Mouse (Mus musculus) CD4-positive, CD25-positive, alpha-beta regulatory T cell, adult 4 months (primary cell): Measurements from ENCODE around the gene Cd59a. TPM values are rescaled to one million over a fixed set of nuclear protein-coding genes. Genes with fewer than 3 reads are reported as not detected.

ENCODE experiments used
- ATAC-seq: one replicate; pipeline ENCODE4 v1.8.0; 2017
- polyA plus RNA-seq, 2 experiments: library from polyadenylated mRNA; unstranded; fragments of 100-300 nt; shearing (Covaris generic); gene quantifications; one replicate each; pipeline ENCODE4 v1.2.1; 2017

Cd59a gene
- polyA plus RNA-seq, 2 experiments from 2014 or later: 0.52 TPM; not detected in 1

DNA sequence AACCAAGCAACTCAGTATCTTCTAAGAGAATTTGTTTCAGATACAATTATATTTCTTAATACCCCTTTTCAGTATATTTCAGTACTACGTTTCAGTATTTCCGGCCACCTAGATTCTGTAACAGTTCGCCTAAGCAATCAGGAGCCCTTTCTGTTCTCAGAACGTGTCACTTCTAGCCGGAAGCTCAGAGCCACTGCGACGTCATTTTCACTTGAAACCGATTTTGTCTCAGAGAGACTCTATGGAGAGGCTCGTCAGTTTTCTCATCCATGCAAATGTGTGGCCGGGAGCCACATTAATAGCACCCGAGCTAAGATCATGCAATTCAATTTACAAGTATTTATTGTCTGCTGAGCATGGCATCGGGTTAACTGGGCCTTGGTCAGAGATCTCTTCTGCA, 48.4 kb downstream of the Cd59a start:
- no peak for ATAC-seq

DNA sequence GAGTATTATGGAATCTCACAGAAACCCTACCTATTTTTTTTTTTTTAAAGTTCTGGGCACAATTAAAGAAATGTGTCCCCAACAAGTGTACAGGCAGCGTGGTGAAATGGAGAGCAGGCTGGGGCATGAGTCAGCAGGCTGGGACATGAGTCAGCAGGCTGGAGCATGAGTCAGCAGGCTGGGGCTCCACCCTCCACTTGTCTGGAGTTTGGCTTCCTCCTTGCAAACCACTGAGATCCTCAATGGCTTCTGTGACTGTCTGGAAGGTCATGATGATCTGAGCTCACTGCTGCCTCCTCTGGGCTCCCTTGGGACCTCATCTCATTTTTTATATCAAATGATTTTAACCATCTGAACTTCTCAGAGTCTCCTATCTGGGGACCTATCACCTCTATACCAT, 50.4 kb downstream of the Cd59a start:
- ATAC-seq: peak; percentile 45

DNA sequence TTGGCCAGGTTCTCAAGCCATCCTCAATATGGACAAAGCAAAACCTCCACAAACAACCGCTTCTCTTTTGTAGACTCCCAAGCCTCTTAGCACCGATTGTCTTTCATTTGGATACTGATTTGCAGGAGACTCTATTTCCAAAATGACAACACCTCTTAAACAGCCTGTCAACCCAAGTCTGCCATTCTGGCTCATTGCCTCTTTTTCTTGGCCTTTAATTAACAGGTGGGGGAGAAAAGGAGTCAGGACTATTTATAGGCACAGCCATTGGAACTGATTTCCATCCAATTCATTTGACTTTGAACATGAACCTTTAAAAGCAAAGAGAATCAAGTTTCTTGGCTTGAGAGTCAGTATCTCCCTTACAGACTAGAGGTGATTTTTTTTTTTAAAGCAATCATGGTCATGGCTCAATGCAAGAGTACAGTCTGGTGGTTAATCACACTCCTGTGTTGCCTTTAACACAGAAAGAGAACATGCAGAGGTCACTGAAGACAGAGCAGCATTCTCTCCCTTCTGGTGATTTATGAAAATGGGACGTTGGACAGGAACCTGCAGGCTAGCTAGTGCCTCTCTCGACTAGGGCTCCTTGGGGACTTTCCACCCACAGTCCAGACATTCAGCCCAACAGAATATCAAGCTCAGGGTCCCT, 52.4 kb downstream of the Cd59a start:
- no peak for ATAC-seq

GRCm38 (mm10) chr2:104150608-104151397, 55.2 kb downstream of the Cd59a start:
- ATAC-seq: no peak

DNA sequence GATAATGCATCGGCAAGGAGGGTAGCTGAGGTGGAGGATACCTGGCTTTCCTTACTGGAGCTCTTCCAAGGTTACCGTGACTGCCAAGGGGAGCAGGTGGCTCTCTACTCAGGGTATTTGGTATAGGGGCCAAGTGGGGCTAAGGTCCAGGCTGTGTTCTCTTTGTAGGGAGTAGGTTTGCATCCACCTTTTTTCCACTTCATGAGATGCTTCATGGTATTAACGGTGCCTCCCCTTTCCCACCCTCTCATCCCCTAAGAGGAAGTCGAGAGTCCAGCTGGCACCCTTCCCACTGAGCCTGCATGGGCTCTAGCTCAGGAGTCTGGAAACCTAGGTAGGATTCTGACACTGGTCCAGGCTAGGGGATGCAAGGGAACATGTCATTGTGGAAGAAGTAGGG, 57.7 kb downstream of the Cd59a start:
- ATAC-seq: no peak

DNA sequence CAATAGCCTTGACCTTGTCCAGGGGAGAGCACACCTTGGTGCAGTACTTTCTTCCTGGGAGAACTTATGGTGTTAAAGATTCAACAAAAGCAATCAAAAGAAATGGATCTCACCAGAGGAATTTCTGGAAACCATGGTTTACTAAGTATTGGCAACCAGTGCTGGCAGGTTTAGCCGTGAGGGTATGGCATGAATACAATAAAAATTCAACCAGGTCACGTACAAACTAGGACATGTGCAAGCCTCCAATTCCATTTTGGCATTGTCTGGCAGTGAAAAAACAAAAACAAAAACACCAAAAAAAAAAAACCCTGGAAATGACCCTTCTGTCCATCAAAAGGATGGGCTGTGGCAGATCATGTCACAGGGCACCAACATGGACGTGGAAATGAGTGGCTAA, 58.3 kb downstream of the Cd59a start:
- ATAC-seq: no peak

DNA sequence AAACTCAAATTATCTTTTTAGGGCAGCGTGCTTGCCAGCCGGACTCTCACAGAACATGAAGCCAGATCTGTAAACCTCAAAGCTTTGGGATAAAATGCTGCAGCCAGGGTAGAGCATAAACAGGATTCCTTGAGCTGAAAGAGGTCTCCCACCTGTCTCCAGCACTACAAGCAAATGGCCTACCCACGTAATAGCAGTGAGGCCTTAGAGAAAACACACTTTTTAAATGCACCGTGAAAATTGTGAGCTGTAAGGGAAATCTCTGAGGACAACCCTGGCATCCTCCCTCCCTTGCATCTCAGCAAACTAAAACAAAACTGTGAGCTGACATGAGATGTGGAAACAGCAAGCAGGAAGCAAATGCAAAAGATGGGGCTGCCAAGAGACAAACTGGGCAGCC, 62.2 kb downstream of the Cd59a start:
- no peak for ATAC-seq

DNA sequence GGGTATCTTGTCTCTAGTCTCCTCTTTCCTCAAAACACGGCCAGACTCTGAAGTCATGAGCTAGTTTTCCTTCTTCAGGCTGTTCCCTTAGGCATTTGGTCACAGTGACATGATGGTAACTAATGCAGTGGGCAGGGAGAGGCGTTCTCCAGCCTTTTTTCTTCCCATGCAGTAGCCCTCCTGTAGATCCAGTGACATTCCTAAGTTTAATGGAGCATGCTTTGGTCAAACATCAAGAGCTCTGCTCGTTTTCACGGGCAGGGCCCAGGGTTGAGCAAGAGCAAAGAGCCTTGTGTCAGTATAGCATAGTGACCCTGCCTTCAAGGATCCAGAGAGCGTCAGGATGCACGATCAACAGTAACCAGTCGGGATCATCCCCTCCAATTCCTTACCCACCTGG, 67.8 kb downstream of the Cd59a start:
- ATAC-seq: no peak

GRCm38 (mm10) chr2:104163978-104164487, 68.4 kb downstream of the Cd59a start:
- ATAC-seq: no peak

Other genes with a start within 250 kb of the Cd59a start
- 1 to 10 TPM in 1 of 2 experiments, under 1 TPM in 1; 0.38 to 2.1 TPM for gene Lmo2, start 137.8 kb upstream of the Cd59a start, polyA plus RNA-seq
- gene Fbxo3, start 68.1 kb upstream of the Cd59a start, polyA plus RNA-seq: 10 to 100 TPM; 39.2 to 39.4 TPM
- under 1 TPM in 1 of 2 experiments, not detected in 1; 0.93 TPM for gene 4931422A03Rik, start 67.4 kb upstream of the Cd59a start, polyA plus RNA-seq
- under 1 TPM in 1 of 2 experiments, not detected in 1; 0.19 TPM for gene Gm10912, start 30.0 kb upstream of the Cd59a start, polyA plus RNA-seq
- not detected for gene Gm10799, start 27.3 kb upstream of the Cd59a start, polyA plus RNA-seq
- gene Cd59b, start 26.0 kb upstream of the Cd59a start, polyA plus RNA-seq: 1 to 10 TPM in 1 of 2 experiments, not detected in 1; 1.4 TPM
- not detected for gene A930018P22Rik, start 27.0 kb downstream of the Cd59a start, polyA plus RNA-seq